Mouse (Mus musculus) limb, embryonic 11.5 days (tissue): ENCODE measurements at regions not wholly inside any gene's neighbourhood (a gene's known extent, or its start where the extent isn't known, plus 50 kb on each side); places are given as distances from the start of the nearest gene placed in this dataset.

Experiments
- ATAC-seq: fragments of 200-750 bp; cut with Nextera tagmentation; 2 replicates; pipeline ENCODE4 v1.8.0; 2017; ENCODE audit warnings: low read depth; ENCODE audit not compliant: insufficient number of reproducible peaks, low FRiP score, low TSS enrichment
- DNase-seq: peaks from one replicate; pipeline ENCODE4 v3.0.0-alpha.2; 2015; ENCODE audit warnings: low spot score
- H3K27ac ChIP-seq: fragments of 300-500 bp; sonication (generic); replicated peaks from 2 replicates; pipeline ENCODE4 v1.5.1; 2014; ENCODE audit warnings: low read depth, mild to moderate bottlenecking, low read length
- H3K27me3 ChIP-seq: fragments of 300-500 bp; sonication (generic); 2 replicates; pipeline ENCODE4 v1.6.1; 2014; ENCODE audit warnings: mild to moderate bottlenecking, low read length, mixed read lengths; ENCODE audit not compliant: control insufficient read depth, insufficient read depth
- H3K36me3 ChIP-seq: fragments of 300-500 bp; sonication (generic); 2 replicates; pipeline ENCODE4 v1.6.1; 2014; ENCODE audit warnings: mild to moderate bottlenecking, low read length, moderate library complexity, mixed read lengths; ENCODE audit not compliant: control insufficient read depth, insufficient read depth
- H3K4me1 ChIP-seq: fragments of 300-500 bp; sonication (generic); 2 replicates; pipeline ENCODE4 v1.6.1; 2014; ENCODE audit warnings: low read length, mixed read lengths; ENCODE audit not compliant: control insufficient read depth, insufficient read depth
- H3K4me2 ChIP-seq: fragments of 300-500 bp; sonication (generic); 2 replicates; pipeline ENCODE4 v1.6.1; 2014; ENCODE audit warnings: low read depth, mild to moderate bottlenecking, moderate library complexity; ENCODE audit not compliant: severe bottlenecking
- H3K4me3 ChIP-seq: fragments of 300-500 bp; sonication (generic); 2 replicates; pipeline ENCODE4 v1.5.1; 2014; ENCODE audit warnings: low read depth, low read length
- H3K9ac ChIP-seq: fragments of 300-500 bp; sonication (generic); 2 replicates; pipeline ENCODE4 v1.6.1; 2014; ENCODE audit warnings: mild to moderate bottlenecking, low read length
- H3K9me3 ChIP-seq: fragments of 300-500 bp; sonication (generic); 2 replicates; pipeline ENCODE4 v1.6.1; 2016; ENCODE audit warnings: low read length; ENCODE audit not compliant: control insufficient read depth
- WGBS: fragments of 180-500 bp; shearing (Covaris S2); extraction: QIAGEN DNeasy Blood & Tissue Kit; methylation state at CpG from one replicate; pipeline ENCODE4 v1.1.7; 2014; 5-methylcytosine and 5-hydroxymethylcytosine counted together

- H3K4me3 ChIP-seq, result no peak overlapping the region
- no peaks in the 10 kb centered on the region for H3K27me3 ChIP-seq
- H3K4me2 ChIP-seq, result no peak overlapping the region
- ATAC-seq, result no peak
- no peak overlapping the region for H3K27ac ChIP-seq
- H3K36me3 ChIP-seq, result no peaks in the 10 kb centered on the region
- no peaks in the 10 kb centered on the region for H3K4me1 ChIP-seq
- 64% methylated on average over 8 of the region's 8 CpGs for WGBS
- no peak overlapping the region for H3K9ac ChIP-seq
- no peaks in the 10 kb centered on the region for H3K9me3 ChIP-seq
- DNase-seq, result no peak
Observed at GRCm38 (mm10) chr15:93807993-93808392, 212.3 kb upstream of the Prickle1 start.

- Histone ChIP-seq H3K9ac (no peak overlapping the region), H3K4me3 (no peak overlapping the region), H3K27me3 (no peaks in the 10 kb centered on the region), H3K36me3 (no peaks in the 10 kb centered on the region), H3K9me3 (no peaks in the 10 kb centered on the region), H3K27ac (no peak overlapping the region), H3K4me2 (no peak overlapping the region), H3K4me1 (no peaks in the 10 kb centered on the region)
- WGBS, result 88% methylated on average over 8 of the region's 8 CpGs
- DNase-seq, result no peak
- no peak for ATAC-seq
Observed at GRCm38 (mm10) chr15:93807505-93807904, 211.8 kb upstream of the Prickle1 start.

GRCm38 (mm10) chr15:93804703-93805102, 209.0 kb upstream of the Prickle1 start:
- no peaks in the 10 kb centered on the region for H3K9me3 ChIP-seq
- H3K4me3 ChIP-seq, result no peak overlapping the region
- no peak overlapping the region for H3K27ac ChIP-seq
- no peaks in the 10 kb centered on the region for H3K36me3 ChIP-seq
- no peak overlapping the region for H3K4me2 ChIP-seq
- DNase-seq (no peak), ATAC-seq (no peak)
- H3K4me1 ChIP-seq, result no peaks in the 10 kb centered on the region
- no peaks in the 10 kb centered on the region for H3K27me3 ChIP-seq
- H3K9ac ChIP-seq, result no peak overlapping the region
- WGBS, result 88% methylated on average over 9 of the region's 9 CpGs

- no peak for DNase-seq
- Histone ChIP-seq H3K27me3 (no peaks in the 10 kb centered on the region), H3K4me3 (no peak overlapping the region), H3K9me3 (no peaks in the 10 kb centered on the region), H3K27ac (no peak overlapping the region), H3K4me2 (no peak overlapping the region), H3K36me3 (no peaks in the 10 kb centered on the region), H3K4me1 (peaks cover 12% of the 10 kb centered on the region; the same call in 1 of the 2 replicates), H3K9ac (no peak overlapping the region)
- 73% methylated on average over 9 of the region's 9 CpGs for WGBS
- no peak for ATAC-seq
Observed at GRCm38 (mm10) chr15:93790531-93790930, 194.8 kb upstream of the Prickle1 start.

GRCm38 (mm10) chr15:93789762-93790161, 194.1 kb upstream of the Prickle1 start:
- H3K4me2 ChIP-seq, result no peak overlapping the region
- H3K4me1 ChIP-seq, result peaks cover 12% of the 10 kb centered on the region; the same call in 1 of the 2 replicates
- no peaks in the 10 kb centered on the region for H3K9me3 ChIP-seq
- no peaks in the 10 kb centered on the region for H3K36me3 ChIP-seq
- no peaks in the 10 kb centered on the region for H3K27me3 ChIP-seq
- WGBS, result 20% methylated on average over 3 of the region's 3 CpGs
- no peak overlapping the region for H3K9ac ChIP-seq
- no peak for DNase-seq
- no peak overlapping the region for H3K4me3 ChIP-seq
- H3K27ac ChIP-seq, result no peak overlapping the region
- ATAC-seq, result no peak

- H3K27ac ChIP-seq, result no peak overlapping the region
- peaks cover 12% of the 10 kb centered on the region; the same call in 1 of the 2 replicates for H3K4me1 ChIP-seq
Observed at GRCm38 (mm10) chr15:93787361-93787760, 191.7 kb upstream of the Prickle1 start.

DNA sequence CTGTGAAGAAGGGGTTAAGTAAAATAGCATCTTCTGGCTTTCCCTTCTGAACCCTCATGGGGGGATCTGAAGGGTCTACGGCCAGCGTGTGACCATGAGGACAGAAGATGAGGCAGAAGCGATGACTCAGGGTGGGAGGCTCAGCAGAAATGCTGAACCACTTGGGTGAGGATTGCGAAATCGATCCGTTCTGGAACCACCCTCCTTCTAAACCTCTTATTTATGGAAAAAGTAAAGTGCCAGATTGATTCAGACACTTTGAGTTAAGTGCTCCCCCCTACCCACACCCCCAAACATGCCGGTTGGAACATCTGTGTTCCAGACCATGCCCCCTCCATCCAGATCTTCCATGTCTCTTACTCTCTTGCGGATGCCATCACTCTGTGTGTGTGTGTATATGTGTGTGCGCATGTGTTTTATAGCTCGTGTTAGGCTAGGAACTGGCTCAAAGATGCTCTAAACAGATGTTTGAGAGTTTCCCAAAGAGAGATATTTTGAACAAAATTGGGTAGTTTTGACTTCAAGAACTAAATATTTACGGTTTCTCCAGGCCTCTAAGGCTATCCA, 190.2 kb upstream of the Prickle1 start:
- no peaks in the 10 kb centered on the region for H3K27me3 ChIP-seq
- H3K27ac ChIP-seq, result no peak overlapping the region
- no peaks in the 10 kb centered on the region for H3K36me3 ChIP-seq
- DNase-seq, result no peak
- H3K9ac ChIP-seq, result no peak overlapping the region
- 0 out of 2 replicates have a peak, but pooled peaks cover 5% of the 10 kb centered on the region for H3K4me1 ChIP-seq
- no peak overlapping the region for H3K4me3 ChIP-seq
- H3K4me2 ChIP-seq, result no peak overlapping the region
- 90% methylated on average over 11 of the region's 11 CpGs for WGBS
- ATAC-seq, result no peak
- no peaks in the 10 kb centered on the region for H3K9me3 ChIP-seq

More at GRCm38 (mm10) chr15:93787361-93787760, 191.7 kb upstream of the Prickle1 start:
- Histone ChIP-seq H3K4me2 (no peak overlapping the region), H3K36me3 (no peaks in the 10 kb centered on the region), H3K9ac (no peak overlapping the region), H3K27me3 (no peaks in the 10 kb centered on the region), H3K4me3 (no peak overlapping the region), H3K9me3 (no peaks in the 10 kb centered on the region)
- DNase-seq, result no peak
- no peak for ATAC-seq
- 92% methylated on average over 6 of the region's 6 CpGs for WGBS

DNA sequence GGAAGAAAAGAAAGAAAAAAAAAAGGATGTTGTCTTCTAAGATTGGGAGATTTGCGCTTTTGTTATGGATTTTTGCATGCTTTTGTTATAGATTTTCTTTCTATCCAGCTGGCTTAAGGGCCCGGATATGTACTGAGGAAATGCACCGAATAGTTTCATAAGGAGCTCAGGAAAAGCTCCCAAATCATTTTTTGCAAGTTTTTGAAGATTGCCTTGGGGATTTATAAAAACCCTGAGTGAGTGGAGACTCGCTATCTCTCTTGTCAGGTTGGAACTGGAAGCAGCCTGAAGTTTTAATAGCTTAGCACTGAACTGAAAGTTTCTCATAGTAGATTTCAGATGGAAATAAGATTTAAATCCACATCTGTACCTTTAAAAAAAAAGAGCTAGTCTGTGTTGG, 188.0 kb upstream of the Prickle1 start:
- no peak for DNase-seq
- Histone ChIP-seq H3K4me3 (no peak overlapping the region), H3K27me3 (no peaks in the 10 kb centered on the region), H3K27ac (no peak overlapping the region), H3K9me3 (no peaks in the 10 kb centered on the region), H3K4me2 (no peak overlapping the region), H3K36me3 (no peaks in the 10 kb centered on the region), H3K9ac (no peak overlapping the region), H3K4me1 (no peaks in the 10 kb centered on the region)
- ATAC-seq, result no peak
- whole genome bisulfite sequencing, result 82% methylated on average over 4 of the region's 4 CpGs

DNA sequence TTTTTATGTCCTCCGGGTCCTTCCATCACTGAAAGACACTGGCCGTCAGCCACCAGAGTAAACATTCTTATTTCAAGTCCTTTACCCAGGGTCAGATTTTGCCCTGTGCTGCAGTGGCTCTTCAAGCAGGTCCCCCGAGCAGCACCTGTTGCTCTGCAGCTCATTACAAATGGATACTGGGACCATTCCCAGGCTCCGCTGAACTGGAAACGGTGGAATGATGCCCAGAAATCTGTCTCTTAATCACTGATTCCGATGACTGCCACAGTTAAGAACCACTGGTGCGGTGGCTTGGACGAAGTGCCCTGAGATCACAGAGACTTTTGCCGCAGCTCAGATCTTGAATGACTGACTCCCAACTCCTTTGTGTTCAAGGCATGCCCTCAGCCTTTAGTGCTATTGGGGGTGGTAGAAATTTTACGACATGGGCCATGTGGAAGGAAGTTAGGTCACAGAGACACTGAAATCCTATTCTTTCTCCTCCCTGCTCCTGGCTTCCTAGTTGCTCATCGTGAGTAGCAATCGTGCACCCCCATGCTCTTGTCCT, 179.6 kb upstream of the Prickle1 start:
- H3K9me3 ChIP-seq, result no peaks in the 10 kb centered on the region
- H3K27me3 ChIP-seq, result no peaks in the 10 kb centered on the region
- no peak for ATAC-seq
- H3K9ac ChIP-seq, result no peak overlapping the region
- WGBS, result 78% methylated on average over 12 of the region's 12 CpGs
- no peak overlapping the region for H3K27ac ChIP-seq
- H3K4me2 ChIP-seq, result no peak overlapping the region
- H3K36me3 ChIP-seq, result no peaks in the 10 kb centered on the region
- H3K4me3 ChIP-seq, result no peak overlapping the region
- no peak for DNase-seq
- H3K4me1 ChIP-seq, result peaks cover 3% of the 10 kb centered on the region; the same call in 1 of the 2 replicates
